Mouse (Mus musculus) lung, embryonic 14.5 days (tissue): ENCODE measurements at regions not wholly inside any gene's neighbourhood (a gene's known extent, or its start where the extent isn't known, plus 50 kb on each side); places are given as distances from the start of the nearest gene placed in this dataset.

Experiments
- ATAC-seq: fragments of 200-750 bp; cut with Nextera tagmentation; 2 replicates; pipeline ENCODE4 v1.8.0; 2017; ENCODE audit warnings: mild to moderate bottlenecking, moderate TSS enrichment, moderate library complexity; ENCODE audit not compliant: insufficient read depth
- DNase-seq: peaks from one replicate; pipeline ENCODE4 v3.0.0-alpha.2; 2015
- H3K27ac ChIP-seq: fragments of 300-500 bp; sonication (generic); 2 replicates; pipeline ENCODE4 v1.5.1; 2014; ENCODE audit warnings: low read depth, mild to moderate bottlenecking, moderate library complexity
- H3K27me3 ChIP-seq: fragments of 300-500 bp; sonication (generic); 2 replicates; pipeline ENCODE4 v1.6.1; 2014; ENCODE audit warnings: low read length, control low read depth; ENCODE audit not compliant: insufficient read depth
- H3K36me3 ChIP-seq: fragments of 300-500 bp; sonication (generic); 2 replicates; pipeline ENCODE4 v1.6.1; 2014; ENCODE audit warnings: control low read depth; ENCODE audit not compliant: insufficient read depth
- H3K4me1 ChIP-seq: fragments of 300-500 bp; sonication (generic); 2 replicates; pipeline ENCODE4 v1.6.1; 2014; ENCODE audit warnings: antibody characterized with exemption, control low read depth; ENCODE audit not compliant: insufficient read depth
- H3K4me2 ChIP-seq: fragments of 300-500 bp; sonication (generic); 2 replicates; pipeline ENCODE4 v1.6.1; 2014; ENCODE audit warnings: mild to moderate bottlenecking
- H3K4me3 ChIP-seq: fragments of 300-500 bp; sonication (generic); 2 replicates; pipeline ENCODE4 v1.5.1; 2014; ENCODE audit warnings: low read depth, low read length
- H3K9ac ChIP-seq: fragments of 300-500 bp; sonication (generic); 2 replicates; pipeline ENCODE4 v1.6.1; 2014
- H3K9me3 ChIP-seq: fragments of 300-500 bp; sonication (generic); 2 replicates; pipeline ENCODE4 v1.6.1; 2016; ENCODE audit warnings: low read depth, low read length, control low read depth
- CTCF ChIP-seq: IDR thresholded peaks from 2 replicates; pipeline ENCODE4 v1.5.1; 2016; ENCODE audit warnings: antibody characterized with exemption, low read depth

GRCm38 (mm10) chr15:24267360-24267759, 1146.2 kb downstream of the Basp1 start:
- Histone ChIP-seq H3K27ac (no peak overlapping the region), H3K4me1 (no peaks in the 10 kb centered on the region), H3K9ac (no peak overlapping the region), H3K9me3 (no peaks in the 10 kb centered on the region), H3K4me3 (no peak overlapping the region), H3K27me3 (no peaks in the 10 kb centered on the region), H3K4me2 (no peak overlapping the region), H3K36me3 (no peaks in the 10 kb centered on the region)
- no peak for TF ChIP-seq CTCF
- ATAC-seq (no peak), DNase-seq (no peak)
